Mouse (Mus musculus) liver, embryonic 12.5 days (tissue): ENCODE results near the gene Bace1. TPM values are rescaled to one million over a fixed set of nuclear protein-coding genes. Genes with fewer than 3 reads are reported as not detected.

Experiments
- ATAC-seq: fragments of 200-750 bp; cut with Nextera tagmentation; 2 replicates; pipeline ENCODE4 v1.8.0; 2017; ENCODE audit warnings: moderate number of reproducible peaks, mild to moderate bottlenecking, moderate library complexity
- H3K27ac ChIP-seq: fragments of 300-500 bp; sonication (generic); 2 replicates; pipeline ENCODE4 v1.5.1; 2016; ENCODE audit warnings: mild to moderate bottlenecking
- H3K27me3 ChIP-seq: fragments of 300-500 bp; sonication (generic); replicated peaks from 2 replicates; pipeline ENCODE4 v1.6.1; 2016; ENCODE audit warnings: mild to moderate bottlenecking, moderate library complexity
- H3K36me3 ChIP-seq: fragments of 300-500 bp; sonication (generic); 2 replicates; pipeline ENCODE4 v1.6.1; 2016; ENCODE audit warnings: mild to moderate bottlenecking, moderate library complexity
- H3K4me1 ChIP-seq: fragments of 300-500 bp; sonication (generic); 2 replicates; pipeline ENCODE4 v1.6.1; 2016
- H3K4me2 ChIP-seq: fragments of 300-500 bp; sonication (generic); 2 replicates; pipeline ENCODE4 v1.6.1; 2016; ENCODE audit warnings: mild to moderate bottlenecking, moderate library complexity
- H3K4me3 ChIP-seq: fragments of 300-500 bp; sonication (generic); 2 replicates; pipeline ENCODE4 v1.5.1; 2016; ENCODE audit warnings: mild to moderate bottlenecking, moderate library complexity
- H3K9ac ChIP-seq: fragments of 300-500 bp; sonication (generic); 2 replicates; pipeline ENCODE4 v1.6.1; 2016; ENCODE audit warnings: mild to moderate bottlenecking, moderate library complexity
- H3K9me3 ChIP-seq: fragments of 300-500 bp; sonication (generic); replicated peaks from 2 replicates; pipeline ENCODE4 v1.6.1; 2016; ENCODE audit warnings: mild to moderate bottlenecking, moderate library complexity
- WGBS: fragments of 180-500 bp; shearing (Covaris S2); methylation state at CpG from one replicate; pipeline ENCODE4 v1.1.7; 2016; ENCODE audit not compliant: insufficient replicate concordance; 5-methylcytosine and 5-hydroxymethylcytosine counted together
- polyA plus RNA-seq: library from polyadenylated mRNA; unstranded; fragments of >200 nt; fragmentation: Nextera tagmentation; extraction: Ambion mirVana; gene quantifications from 2 replicates; pipeline ENCODE4 v1.2.1, GENCODE M21; 2016

Bace1 gene
- polyA plus RNA-seq: 9.0 and 9.4 TPM in 2 replicates

GRCm38 (mm10) chr9:45838434-45839138, at the start of gene Bace1:
TSS of gene Bace1 (plus strand) at chr9:45838580.
- 2% methylated on average over 40 of the region's 40 CpGs for WGBS

GRCm38 (mm10) chr9:45791456-45792142, 46.8 kb upstream of the Bace1 start:
- 0 out of 2 replicates have a peak, but pooled peaks cover 4% of the 10 kb centered on the region for H3K36me3 ChIP-seq
- H3K4me2 ChIP-seq: no peak overlapping the region
- no peak for ATAC-seq
- no peak overlapping the region for H3K9ac ChIP-seq
- H3K4me3 ChIP-seq: no peak overlapping the region
- WGBS: 64% methylated on average over 8 of the region's 8 CpGs
- H3K9me3 ChIP-seq: no peaks in the 10 kb centered on the region
- H3K27me3 ChIP-seq: no peaks in the 10 kb centered on the region
- H3K4me1 ChIP-seq: peaks cover 28% of the 10 kb centered on the region
- no peak overlapping the region for H3K27ac ChIP-seq

More at GRCm38 (mm10) chr9:45838434-45839138, at the start of gene Bace1:
- H3K4me1 ChIP-seq: peaks cover 34% of the 10 kb centered on the region
- peak within 1 kb of the TSS; percentile 64 for H3K4me3 ChIP-seq
- peak within 1 kb of the TSS; percentile 61 for H3K9ac ChIP-seq
- peak within 1 kb of the TSS; percentile 76 for H3K4me2 ChIP-seq
- no peaks in the 10 kb centered on the region for H3K36me3 ChIP-seq
- H3K27me3 ChIP-seq: peaks cover 30% of the 10 kb centered on the region
- no peaks in the 10 kb centered on the region for H3K9me3 ChIP-seq
- H3K27ac ChIP-seq: no peak within 1 kb of the TSS
- ATAC-seq: peak; percentile 31; the same call in 1 of the 2 replicates

- 91% methylated on average over 1 of the region's 1 CpGs for WGBS
- Histone ChIP-seq H3K4me1 (peaks cover 23% of the 10 kb centered on the region), H3K27ac (no peak overlapping the region), H3K9ac (no peak overlapping the region), H3K4me2 (no peak overlapping the region), H3K4me3 (no peak overlapping the region), H3K36me3 (0 out of 2 replicates have a peak, but pooled peaks cover 4% of the 10 kb centered on the region), H3K9me3 (no peaks in the 10 kb centered on the region), H3K27me3 (no peaks in the 10 kb centered on the region)
- no peak for ATAC-seq
Observed at GRCm38 (mm10) chr9:45792235-45792634, 46.1 kb upstream of the Bace1 start.

- no peak overlapping the region for H3K4me2 ChIP-seq
- no peak overlapping the region for H3K4me3 ChIP-seq
- H3K36me3 ChIP-seq: 0 out of 2 replicates have a peak, but pooled peaks cover 4% of the 10 kb centered on the region
- 75% methylated on average over 6 of the region's 6 CpGs for WGBS
- peaks cover 17% of the 10 kb centered on the region for H3K4me1 ChIP-seq
- H3K9ac ChIP-seq: no peak overlapping the region
- 0 out of 2 replicates have a peak, but pooled peaks cover 3% of the 10 kb centered on the region for H3K27me3 ChIP-seq
- H3K27ac ChIP-seq: no peak overlapping the region
- no peaks in the 10 kb centered on the region for H3K9me3 ChIP-seq
- ATAC-seq: no peak
Observed at GRCm38 (mm10) chr9:45793697-45794096, 44.7 kb upstream of the Bace1 start.

GRCm38 (mm10) chr9:45795722-45796121, 42.7 kb upstream of the Bace1 start:
- H3K9me3 ChIP-seq: no peaks in the 10 kb centered on the region
- no peak overlapping the region for H3K4me3 ChIP-seq
- H3K4me1 ChIP-seq: peaks cover 18% of the 10 kb centered on the region
- no peak for ATAC-seq
- no peak overlapping the region for H3K9ac ChIP-seq
- no peak overlapping the region for H3K27ac ChIP-seq
- H3K36me3 ChIP-seq: 0 out of 2 replicates have a peak, but pooled peaks cover 4% of the 10 kb centered on the region
- no peak overlapping the region for H3K4me2 ChIP-seq
- 0 out of 2 replicates have a peak, but pooled peaks cover 3% of the 10 kb centered on the region for H3K27me3 ChIP-seq
- 67% methylated on average over 5 of the region's 5 CpGs for WGBS

- Histone ChIP-seq H3K36me3 (peaks cover 14% of the 10 kb centered on the region), H3K4me2 (no peak overlapping the region), H3K4me1 (peaks cover 21% of the 10 kb centered on the region), H3K9ac (no peak overlapping the region), H3K4me3 (no peak overlapping the region), H3K27me3 (0 out of 2 replicates have a peak, but pooled peaks cover 3% of the 10 kb centered on the region), H3K9me3 (no peaks in the 10 kb centered on the region), H3K27ac (no peak overlapping the region)
- no peak for ATAC-seq
- 71% methylated on average over 3 of the region's 3 CpGs for WGBS
Observed at GRCm38 (mm10) chr9:45797271-45797670, 41.1 kb upstream of the Bace1 start.

GRCm38 (mm10) chr9:45798467-45799164, 39.8 kb upstream of the Bace1 start:
- WGBS: 35% methylated on average over 13 of the region's 13 CpGs
- no peak overlapping the region for H3K4me3 ChIP-seq

GRCm38 (mm10) chr9:45799402-45799801, 39.0 kb upstream of the Bace1 start:
- Histone ChIP-seq H3K4me3 (no peak overlapping the region), H3K9ac (no peak overlapping the region), H3K4me2 (no peak overlapping the region), H3K27me3 (0 out of 2 replicates have a peak, but pooled peaks cover 3% of the 10 kb centered on the region), H3K36me3 (peaks cover 17% of the 10 kb centered on the region), H3K27ac (no peak overlapping the region), H3K4me1 (peaks cover 42% of the 10 kb centered on the region), H3K9me3 (no peaks in the 10 kb centered on the region)
- ATAC-seq: no peak
- WGBS: 81% methylated on average over 8 of the region's 8 CpGs

More at GRCm38 (mm10) chr9:45798467-45799164, 39.8 kb upstream of the Bace1 start:
- no peak overlapping the region for H3K27ac ChIP-seq
- no peak overlapping the region for H3K9ac ChIP-seq
- no peak overlapping the region for H3K4me2 ChIP-seq
- 0 out of 2 replicates have a peak, but pooled peaks cover 3% of the 10 kb centered on the region for H3K27me3 ChIP-seq
- ATAC-seq: no peak
- peaks cover 14% of the 10 kb centered on the region for H3K36me3 ChIP-seq
- H3K9me3 ChIP-seq: no peaks in the 10 kb centered on the region
- H3K4me1 ChIP-seq: peaks cover 34% of the 10 kb centered on the region

GRCm38 (mm10) chr9:45803070-45803774, 35.2 kb upstream of the Bace1 start:
- Histone ChIP-seq H3K27me3 (0 out of 2 replicates have a peak, but pooled peaks cover 4% of the 10 kb centered on the region), H3K4me1 (peaks cover 33% of the 10 kb centered on the region), H3K9me3 (no peaks in the 10 kb centered on the region), H3K4me3 (peak overlapping the region; percentile 18), H3K9ac (peak overlapping the region; percentile 40; the same call in 1 of the 2 replicates), H3K36me3 (peaks cover 37% of the 10 kb centered on the region), H3K27ac (peak overlapping the region; percentile 90), H3K4me2 (peak overlapping the region; percentile 62)
- 59% methylated on average over 21 of the region's 21 CpGs for WGBS
- peak; percentile 95 for ATAC-seq

- H3K27me3 ChIP-seq: 0 out of 2 replicates have a peak, but pooled peaks cover 4% of the 10 kb centered on the region
- peaks cover 27% of the 10 kb centered on the region for H3K36me3 ChIP-seq
- H3K27ac ChIP-seq: no peak overlapping the region
- no peaks in the 10 kb centered on the region for H3K9me3 ChIP-seq
- 88% methylated on average over 11 of the region's 11 CpGs for WGBS
- no peak for ATAC-seq
- no peak overlapping the region for H3K4me3 ChIP-seq
- peaks cover 26% of the 10 kb centered on the region for H3K4me1 ChIP-seq
- no peak overlapping the region for H3K4me2 ChIP-seq
- H3K9ac ChIP-seq: no peak overlapping the region
Observed at GRCm38 (mm10) chr9:45806847-45807246, 31.5 kb upstream of the Bace1 start.

GRCm38 (mm10) chr9:45807337-45807736, 31.0 kb upstream of the Bace1 start:
- no peak overlapping the region for H3K27ac ChIP-seq
- H3K4me2 ChIP-seq: no peak overlapping the region
- peaks cover 26% of the 10 kb centered on the region for H3K36me3 ChIP-seq
- H3K9me3 ChIP-seq: no peaks in the 10 kb centered on the region
- 81% methylated on average over 11 of the region's 11 CpGs for WGBS
- ATAC-seq: no peak
- peaks cover 22% of the 10 kb centered on the region for H3K4me1 ChIP-seq
- H3K4me3 ChIP-seq: no peak overlapping the region
- 0 out of 2 replicates have a peak, but pooled peaks cover 4% of the 10 kb centered on the region for H3K27me3 ChIP-seq
- no peak overlapping the region for H3K9ac ChIP-seq
